Mouse (Mus musculus): ENCODE results near the gene Pfkl. TPM values are rescaled to one million over a fixed set of nuclear protein-coding genes. Genes with fewer than 3 reads are reported as not detected.
"Not testable (repeated sequence)": the region's sequence is repeated elsewhere in the genome, so short reads cannot be mapped to it uniquely, and the experiment has no call there.

Pfkl gene
- polyA plus RNA-seq, 1 experiment from 2014 or later = 88.0 TPM

GRCm38 (mm10) chr10:77970481-77970880 is 39.4 kb downstream of the Pfkl start, which contains the start of gene Trpm2:
Gene Trpm2 (minus strand): TSS chr10:77970563.
- Histone ChIP-seq H3K9me3 (ENCODE audit: control insufficient read depth, low read length) (no peaks in the 10 kb centered on the region), H3K4me1 (ENCODE audit: control insufficient read depth, insufficient read depth, low read length) (no peaks in the 10 kb centered on the region), H3K36me3 (ENCODE audit: control insufficient read depth, insufficient read depth, low read length) (no peaks in the 10 kb centered on the region), H3K4me2 (ENCODE audit: low read length) (peak within 1 kb of the TSS; percentile 72), H3K27me3 (ENCODE audit: control insufficient read depth, insufficient read depth, low read length) (peaks cover 3% of the 10 kb centered on the region), H3K4me3 (replicated peaks; ENCODE audit: low read depth, low read length) (peak within 1 kb of the TSS; percentile 37), H3K9ac (replicated peaks; ENCODE audit: low read length) (peak within 1 kb of the TSS; percentile 50), H3K27ac (replicated peaks; ENCODE audit: low read depth, low read length) (no peak within 1 kb of the TSS)
- no peak for DNase-seq
- ATAC-seq (ENCODE audit: low FRiP score, low TSS enrichment) = no peak
- 87% methylated on average over 6 of the region's 6 CpGs for WGBS

- Histone ChIP-seq H3K4me1 (ENCODE audit: control insufficient read depth, insufficient read depth, low read length) (no peaks in the 10 kb centered on the region), H3K36me3 (ENCODE audit: control insufficient read depth, insufficient read depth, low read length) (no peaks in the 10 kb centered on the region), H3K9ac (replicated peaks; ENCODE audit: low read length) (peak overlapping the region; percentile 50), H3K4me3 (replicated peaks; ENCODE audit: low read depth, low read length) (peak overlapping the region; percentile 37), H3K9me3 (ENCODE audit: control insufficient read depth, low read length) (no peaks in the 10 kb centered on the region), H3K27ac (replicated peaks; ENCODE audit: low read depth, low read length) (no peak overlapping the region), H3K4me2 (ENCODE audit: low read length) (peak overlapping the region; percentile 72), H3K27me3 (ENCODE audit: control insufficient read depth, insufficient read depth, low read length) (peaks cover 3% of the 10 kb centered on the region)
- no peak for DNase-seq
- WGBS = 13% methylated on average over 8 of the region's 8 CpGs
- no peak for ATAC-seq (ENCODE audit: low FRiP score, low TSS enrichment)
Observed at GRCm38 (mm10) chr10:77969973-77970325, 39.9 kb downstream of the Pfkl start.

GRCm38 (mm10) chr10:77969274-77969972 is 40.5 kb downstream of the Pfkl start:
- H3K36me3 ChIP-seq (ENCODE audit: control insufficient read depth, insufficient read depth, low read length) = no peaks in the 10 kb centered on the region
- H3K27me3 ChIP-seq (ENCODE audit: control insufficient read depth, insufficient read depth, low read length) = peaks cover 3% of the 10 kb centered on the region
- no peaks in the 10 kb centered on the region for H3K4me1 ChIP-seq (ENCODE audit: control insufficient read depth, insufficient read depth, low read length)
- peak; percentile 82 for ATAC-seq (ENCODE audit: low FRiP score, low TSS enrichment)
- H3K27ac ChIP-seq (replicated peaks; ENCODE audit: low read depth, low read length) = no peak overlapping the region
- H3K9ac ChIP-seq (replicated peaks; ENCODE audit: low read length) = peak overlapping the region; percentile 50
- no peaks in the 10 kb centered on the region for H3K9me3 ChIP-seq (ENCODE audit: control insufficient read depth, low read length)
- H3K4me2 ChIP-seq (ENCODE audit: low read length) = peak overlapping the region; percentile 72
- H3K4me3 ChIP-seq (replicated peaks; ENCODE audit: low read depth, low read length) = peak overlapping the region; percentile 37
- peak; percentile 85 for DNase-seq
- 6% methylated on average over 26 of the region's 26 CpGs for WGBS

GRCm38 (mm10) chr10:77963971-77964370 is 45.9 kb downstream of the Pfkl start:
- no peak overlapping the region for H3K4me2 ChIP-seq (ENCODE audit: low read length)
- no peaks in the 10 kb centered on the region for H3K4me1 ChIP-seq (ENCODE audit: control insufficient read depth, insufficient read depth, low read length)
- ATAC-seq (ENCODE audit: low FRiP score, low TSS enrichment) = no peak
- H3K27ac ChIP-seq (replicated peaks; ENCODE audit: low read depth, low read length) = no peak overlapping the region
- no peak overlapping the region for H3K9ac ChIP-seq (replicated peaks; ENCODE audit: low read length)
- no peak overlapping the region for H3K4me3 ChIP-seq (replicated peaks; ENCODE audit: low read depth, low read length)
- no peaks in the 10 kb centered on the region for H3K36me3 ChIP-seq (ENCODE audit: control insufficient read depth, insufficient read depth, low read length)
- H3K27me3 ChIP-seq (ENCODE audit: control insufficient read depth, insufficient read depth, low read length) = peaks cover 3% of the 10 kb centered on the region
- no peaks in the 10 kb centered on the region for H3K9me3 ChIP-seq (ENCODE audit: control insufficient read depth, low read length)
- WGBS = 79% methylated on average over 6 of the region's 6 CpGs
- DNase-seq = no peak

GRCm38 (mm10) chr10:77962725-77963124 is 47.2 kb downstream of the Pfkl start:
- Histone ChIP-seq H3K9me3 (ENCODE audit: control insufficient read depth, low read length) (no peaks in the 10 kb centered on the region), H3K4me2 (ENCODE audit: low read length) (no peak overlapping the region), H3K9ac (replicated peaks; ENCODE audit: low read length) (no peak overlapping the region), H3K36me3 (ENCODE audit: control insufficient read depth, insufficient read depth, low read length) (no peaks in the 10 kb centered on the region), H3K27ac (replicated peaks; ENCODE audit: low read depth, low read length) (no peak overlapping the region), H3K4me3 (replicated peaks; ENCODE audit: low read depth, low read length) (no peak overlapping the region), H3K27me3 (ENCODE audit: control insufficient read depth, insufficient read depth, low read length) (no peaks in the 10 kb centered on the region), H3K4me1 (ENCODE audit: control insufficient read depth, insufficient read depth, low read length) (no peaks in the 10 kb centered on the region)
- no peak for DNase-seq
- WGBS = 93% methylated on average over 2 of the region's 2 CpGs
- ATAC-seq (ENCODE audit: low FRiP score, low TSS enrichment) = no peak

GRCm38 (mm10) chr10:77950468-77950867 is 59.4 kb downstream of the Pfkl start:
- H3K4me2 ChIP-seq (ENCODE audit: low read length); H3K4me3 ChIP-seq (replicated peaks; ENCODE audit: low read depth, low read length); ATAC-seq (ENCODE audit: low FRiP score, low TSS enrichment); H3K9ac ChIP-seq (replicated peaks; ENCODE audit: low read length); H3K4me1 ChIP-seq (ENCODE audit: control insufficient read depth, insufficient read depth, low read length); H3K9me3 ChIP-seq (ENCODE audit: control insufficient read depth, low read length); H3K36me3 ChIP-seq (ENCODE audit: control insufficient read depth, insufficient read depth, low read length); H3K27ac ChIP-seq (replicated peaks; ENCODE audit: low read depth, low read length); DNase-seq; H3K27me3 ChIP-seq (ENCODE audit: control insufficient read depth, insufficient read depth, low read length): not testable (repeated sequence)
- 90% methylated on average over 9 of the region's 12 CpGs for WGBS

GRCm38 (mm10) chr10:77939685-77940084 is 70.2 kb downstream of the Pfkl start:
- H3K4me3 ChIP-seq (replicated peaks; ENCODE audit: low read depth, low read length) = no peak overlapping the region
- DNase-seq (no peak), ATAC-seq (ENCODE audit: low FRiP score, low TSS enrichment) (no peak)
- H3K9ac ChIP-seq (replicated peaks; ENCODE audit: low read length) = no peak overlapping the region
- no peaks in the 10 kb centered on the region for H3K27me3 ChIP-seq (ENCODE audit: control insufficient read depth, insufficient read depth, low read length)
- WGBS = 89% methylated on average over 2 of the region's 2 CpGs
- H3K4me1 ChIP-seq (ENCODE audit: control insufficient read depth, insufficient read depth, low read length) = no peaks in the 10 kb centered on the region
- H3K36me3 ChIP-seq (ENCODE audit: control insufficient read depth, insufficient read depth, low read length) = no peaks in the 10 kb centered on the region
- H3K27ac ChIP-seq (replicated peaks; ENCODE audit: low read depth, low read length) = no peak overlapping the region
- no peak overlapping the region for H3K4me2 ChIP-seq (ENCODE audit: low read length)
- no peaks in the 10 kb centered on the region for H3K9me3 ChIP-seq (ENCODE audit: control insufficient read depth, low read length)

Other genes starting within 250 kb of the Pfkl start
- not detected in 2 replicates for gene Gm3238, start 238.8 kb downstream of the Pfkl start, polyA plus RNA-seq (2014; fragmentation: Nextera tagmentation; extraction: Ambion mirVana)
- not detected in 2 replicates for gene Gm7138, start 233.1 kb downstream of the Pfkl start, polyA plus RNA-seq (2014; fragmentation: Nextera tagmentation; extraction: Ambion mirVana)
- gene Gm3250, start 227.5 kb downstream of the Pfkl start, polyA plus RNA-seq (2014; fragmentation: Nextera tagmentation; extraction: Ambion mirVana) = not detected in 2 replicates
- not detected in 2 replicates for gene Gm7137, start 221.9 kb downstream of the Pfkl start, polyA plus RNA-seq (2014; fragmentation: Nextera tagmentation; extraction: Ambion mirVana)
- gene Gm9639, start 215.0 kb downstream of the Pfkl start, polyA plus RNA-seq (2014; fragmentation: Nextera tagmentation; extraction: Ambion mirVana) = not detected in 2 replicates
- gene Gm19668, start 210.9 kb downstream of the Pfkl start, polyA plus RNA-seq (2014; fragmentation: Nextera tagmentation; extraction: Ambion mirVana) = not detected in 2 replicates
- gene Gm9507, start 198.2 kb downstream of the Pfkl start, polyA plus RNA-seq (2014; fragmentation: Nextera tagmentation; extraction: Ambion mirVana) = not detected in 2 replicates
- gene Gm2696, start 195.4 kb downstream of the Pfkl start, polyA plus RNA-seq (2014; fragmentation: Nextera tagmentation; extraction: Ambion mirVana) = not detected in 2 replicates
- not detected in 2 replicates for gene Krtap10-4, start 183.0 kb downstream of the Pfkl start, polyA plus RNA-seq (2014; fragmentation: Nextera tagmentation; extraction: Ambion mirVana)
- not detected in 2 replicates for gene Krtap10-10, start 174.1 kb downstream of the Pfkl start, polyA plus RNA-seq (2014; fragmentation: Nextera tagmentation; extraction: Ambion mirVana)
- gene Gm36176, start 163.3 kb downstream of the Pfkl start, polyA plus RNA-seq (2014; fragmentation: Nextera tagmentation; extraction: Ambion mirVana) = not detected in 2 replicates
- not detected in 2 replicates for gene Gm10318, start 157.2 kb downstream of the Pfkl start, polyA plus RNA-seq (2014; fragmentation: Nextera tagmentation; extraction: Ambion mirVana)
- not detected in 2 replicates for gene Gm3285, start 148.1 kb downstream of the Pfkl start, polyA plus RNA-seq (2014; fragmentation: Nextera tagmentation; extraction: Ambion mirVana)
- gene Lrrc3, start 107.5 kb downstream of the Pfkl start, polyA plus RNA-seq (2014; fragmentation: Nextera tagmentation; extraction: Ambion mirVana) = 14.3 and 15.7 TPM in 2 replicates
- 3.6 TPM in 2 replicates for gene Trpm2, start 39.5 kb downstream of the Pfkl start, polyA plus RNA-seq (2014; fragmentation: Nextera tagmentation; extraction: Ambion mirVana)
- 41.0 and 45.3 TPM in 2 replicates for gene 1810043G02Rik, start 31.6 kb downstream of the Pfkl start, polyA plus RNA-seq (2014; fragmentation: Nextera tagmentation; extraction: Ambion mirVana)
- gene Dnmt3l, start 31.9 kb upstream of the Pfkl start, polyA plus RNA-seq (2014; fragmentation: Nextera tagmentation; extraction: Ambion mirVana) = not detected in 2 replicates
- 0.09 TPM in 1 of 2 replicates, not detected in the other for gene Aire, start 33.5 kb upstream of the Pfkl start, polyA plus RNA-seq (2014; fragmentation: Nextera tagmentation; extraction: Ambion mirVana)
- 0.50 and 0.71 TPM in 2 replicates for gene Icosl, start 59.2 kb upstream of the Pfkl start, polyA plus RNA-seq (2014; fragmentation: Nextera tagmentation; extraction: Ambion mirVana)
- 17.9 and 56.8 TPM in 2 replicates for gene D10Jhu81e, start 159.7 kb upstream of the Pfkl start, polyA plus RNA-seq (2014; fragmentation: Nextera tagmentation; extraction: Ambion mirVana)
- 13.7 and 15.2 TPM in 2 replicates for gene Pwp2, start 175.1 kb upstream of the Pfkl start, polyA plus RNA-seq (2014; fragmentation: Nextera tagmentation; extraction: Ambion mirVana)
- 33.4 and 37.2 TPM in 2 replicates for gene Trappc10, start 234.6 kb upstream of the Pfkl start, polyA plus RNA-seq (2014; fragmentation: Nextera tagmentation; extraction: Ambion mirVana)

Measured in midbrain, embryonic 14.5 days (tissue).